Mouse (Mus musculus) layer of hippocampus, adult 9-10 months (tissue): ENCODE results near the gene Adgrf4.

Experiments
- DNase-seq: peaks from one replicate; pipeline ENCODE4 v3.0.0; 2022; ENCODE audit warnings: low spot score

The Adgrf4 gene

DNA sequence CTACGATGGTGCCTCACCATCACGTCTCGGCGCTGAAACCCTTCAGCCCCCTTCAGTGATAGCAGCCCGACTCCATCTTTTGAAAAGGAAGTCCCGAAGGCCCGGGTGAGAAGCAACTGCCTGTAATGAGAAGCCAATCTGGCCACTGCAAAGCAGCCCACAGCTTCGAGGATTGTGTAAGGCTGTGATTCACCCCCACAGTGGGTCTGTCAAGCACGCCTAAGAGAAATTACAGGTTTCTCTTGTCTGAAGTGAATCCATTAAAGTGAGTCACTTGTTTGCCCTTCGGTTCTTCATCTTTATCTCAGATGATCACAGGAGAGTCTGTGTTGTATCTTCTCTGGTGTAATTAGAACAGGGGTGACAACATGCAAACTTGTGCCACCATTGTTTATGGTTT lies at the start of gene Adgrf4:
Adgrf4 (minus strand) TSS at position 149 of the 400 bp plus-strand sequence.
- no peak for DNase-seq

DNA sequence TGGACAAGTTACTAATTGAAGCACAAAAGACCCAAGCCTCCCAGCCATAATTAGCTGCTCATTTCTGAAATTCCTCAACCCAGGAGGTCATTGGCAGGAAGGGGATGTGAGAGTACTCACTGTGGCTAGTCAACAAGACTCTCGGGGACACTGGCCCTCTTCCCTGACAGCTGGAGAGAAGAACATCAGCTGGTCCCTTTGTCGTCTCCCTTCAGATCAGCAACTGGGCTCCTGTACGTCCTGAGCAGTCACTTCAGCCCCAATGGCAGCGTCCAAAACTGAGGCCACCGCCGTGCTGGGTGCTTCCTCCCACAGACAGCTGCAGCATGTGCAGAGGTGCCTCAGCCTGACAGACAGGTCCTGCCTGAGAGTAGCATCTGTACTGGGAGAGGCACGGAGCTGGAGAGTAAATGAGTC lies 49.7 kb upstream of the Adgrf4 start, which contains the start of gene Adgrf2:
Adgrf2 (minus strand) TSS at position 379 of the 417 bp plus-strand sequence.
- DNase-seq = no peak

DNA sequence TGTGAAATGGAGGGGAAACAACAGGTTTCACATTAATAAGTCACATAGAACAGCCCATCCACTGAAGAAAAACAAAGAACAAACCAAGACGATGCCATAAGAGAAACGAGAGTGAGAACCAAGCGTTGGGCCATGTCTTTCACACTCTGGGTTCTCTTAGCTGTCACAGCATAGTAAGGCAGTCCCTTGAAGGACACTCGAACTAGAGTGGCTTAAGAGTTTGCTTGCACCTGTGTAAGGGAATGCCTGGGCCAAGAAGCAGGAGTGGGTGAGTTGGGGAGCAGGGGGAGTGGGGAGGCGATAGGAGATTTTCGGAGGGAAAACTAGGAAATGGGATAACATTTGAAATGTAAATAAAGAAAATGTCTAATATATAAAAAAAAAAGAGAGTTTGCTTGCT lies 46.7 kb upstream of the Adgrf4 start:
- DNase-seq = no peak

DNA sequence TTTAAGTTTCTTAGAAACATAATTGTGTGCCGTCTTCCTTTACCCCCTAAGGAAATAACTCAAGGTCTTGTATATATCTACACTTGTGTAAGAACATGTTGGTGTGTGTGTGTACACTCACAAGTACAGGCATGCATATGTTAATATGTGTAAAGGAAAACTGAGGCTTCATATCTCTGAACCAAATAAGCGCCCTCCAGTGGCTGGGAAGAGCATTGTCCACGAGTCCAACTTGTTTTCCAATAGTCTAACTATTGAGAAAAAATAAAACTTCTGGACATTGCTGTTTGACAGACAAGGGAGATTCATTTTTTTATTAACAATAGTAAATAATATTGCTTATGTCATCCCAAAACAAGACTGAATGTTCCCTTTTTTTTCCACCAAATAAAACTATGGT lies 25.1 kb upstream of the Adgrf4 start:
- no peak for DNase-seq

DNA sequence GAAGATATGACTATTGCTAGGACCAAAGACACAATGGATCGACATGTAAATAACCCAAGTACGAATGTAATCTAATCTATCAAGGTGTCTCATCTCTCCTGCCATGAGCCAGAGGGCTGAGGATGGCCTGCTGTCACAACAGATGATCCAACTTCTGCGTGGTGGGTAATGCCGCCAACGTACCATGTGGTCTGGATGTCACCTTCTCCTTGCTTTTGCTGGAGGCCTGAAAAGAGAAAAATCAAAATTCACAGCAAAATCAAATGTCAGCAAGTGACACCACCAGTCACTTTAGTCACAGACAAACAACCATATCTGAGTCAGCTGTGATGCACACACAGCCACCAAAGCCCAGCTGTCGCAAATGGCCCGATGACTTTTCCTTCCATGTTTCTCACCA lies 22.9 kb upstream of the Adgrf4 start:
- DNase-seq = no peak

DNA sequence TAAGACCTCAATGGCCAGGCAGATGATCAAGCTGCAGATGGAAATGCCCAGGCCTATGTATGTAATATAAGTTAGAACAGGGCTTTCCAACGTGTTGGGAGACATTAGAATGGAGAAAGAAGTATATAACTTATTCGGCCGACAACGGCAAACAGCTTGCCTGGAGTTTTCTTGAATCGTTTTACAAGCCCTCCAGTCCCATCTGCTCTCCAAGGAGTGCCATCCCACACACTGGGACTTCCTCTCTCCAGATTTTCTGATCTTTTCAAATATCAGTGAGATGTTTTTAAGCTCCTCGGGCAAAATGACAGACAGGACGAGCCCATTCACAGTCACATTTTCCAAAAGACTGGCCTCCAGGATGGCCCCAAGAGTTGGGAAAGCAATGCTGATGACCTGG lies 18.6 kb upstream of the Adgrf4 start:
- DNase-seq = no peak

DNA sequence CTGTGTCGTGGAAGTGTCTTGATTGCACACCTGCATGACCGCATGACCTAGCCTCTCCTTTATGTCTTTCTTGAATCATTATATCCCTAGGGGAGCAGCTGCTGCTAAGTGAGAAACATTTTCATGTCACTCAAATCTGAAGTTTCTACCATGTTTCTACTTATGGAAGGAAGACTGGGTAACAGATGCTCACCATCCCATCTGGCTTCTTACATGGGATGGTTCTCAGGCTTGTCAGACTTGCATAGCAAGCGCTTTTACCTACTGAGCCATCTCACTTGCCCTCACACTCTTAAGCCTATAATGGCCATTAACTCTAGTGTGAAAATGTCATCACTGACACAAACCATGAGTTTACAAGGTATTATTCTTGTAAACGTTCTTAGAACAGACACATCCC lies 13.5 kb upstream of the Adgrf4 start:
- no peak for DNase-seq

DNA sequence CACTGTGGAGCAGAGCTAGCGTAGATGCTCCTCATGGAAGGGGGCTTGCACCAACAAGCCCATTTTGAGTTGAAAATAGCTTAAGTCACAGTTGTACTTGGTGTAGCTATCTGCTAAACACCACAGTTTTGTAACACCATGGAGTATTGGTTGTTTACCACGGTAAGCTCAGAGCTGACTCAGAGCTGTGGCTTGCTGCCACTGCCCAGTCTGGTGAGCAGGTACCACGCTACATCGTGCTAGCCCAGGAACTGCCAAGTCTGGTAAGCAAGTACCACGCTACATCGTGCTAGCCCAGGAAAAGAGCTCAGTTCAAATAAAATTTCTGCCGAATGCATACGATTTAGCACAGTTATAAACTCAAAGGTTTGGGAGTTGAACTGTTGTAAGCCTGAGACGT lies 10.1 kb upstream of the Adgrf4 start:
- DNase-seq = no peak

DNA sequence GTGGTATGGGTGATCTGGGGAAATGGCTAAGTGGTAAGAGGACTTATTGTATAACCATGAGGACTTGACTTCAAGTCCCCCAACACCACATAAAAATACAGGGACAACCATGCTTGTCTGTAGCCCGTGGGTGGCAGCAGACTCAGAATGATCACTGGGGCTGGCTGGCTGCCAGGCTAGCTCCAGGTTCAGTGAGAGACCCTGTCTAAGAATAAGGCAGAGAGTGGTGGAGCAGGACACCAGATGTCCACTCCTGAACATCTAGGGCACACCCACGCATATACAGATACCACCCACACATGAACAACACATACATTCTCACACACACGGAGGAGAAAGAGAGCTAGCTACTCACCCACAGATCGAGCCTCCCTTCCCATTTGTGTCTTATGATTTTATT lies 2.6 kb upstream of the Adgrf4 start:
- DNase-seq = no peak

DNA sequence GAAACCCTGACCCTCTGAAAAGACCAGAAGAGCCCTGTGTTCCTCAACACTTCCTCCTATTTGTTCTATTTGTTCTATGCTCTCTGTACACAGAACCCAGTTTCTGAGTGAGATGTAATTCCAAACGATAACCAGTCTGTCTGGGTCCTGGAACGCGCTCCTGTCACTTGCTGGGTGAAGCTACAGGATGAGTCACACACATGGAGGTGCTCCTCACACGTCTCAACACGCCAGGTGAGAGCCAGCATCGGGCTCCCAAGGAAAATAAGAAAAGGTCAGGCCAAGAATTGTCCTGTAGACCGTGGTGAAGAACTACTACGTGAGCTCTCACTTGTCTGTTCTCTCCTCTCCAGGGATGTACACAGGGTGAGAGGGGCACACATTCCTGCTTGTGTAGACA lies 1.6 kb downstream of the Adgrf4 start:
- no peak for DNase-seq

DNA sequence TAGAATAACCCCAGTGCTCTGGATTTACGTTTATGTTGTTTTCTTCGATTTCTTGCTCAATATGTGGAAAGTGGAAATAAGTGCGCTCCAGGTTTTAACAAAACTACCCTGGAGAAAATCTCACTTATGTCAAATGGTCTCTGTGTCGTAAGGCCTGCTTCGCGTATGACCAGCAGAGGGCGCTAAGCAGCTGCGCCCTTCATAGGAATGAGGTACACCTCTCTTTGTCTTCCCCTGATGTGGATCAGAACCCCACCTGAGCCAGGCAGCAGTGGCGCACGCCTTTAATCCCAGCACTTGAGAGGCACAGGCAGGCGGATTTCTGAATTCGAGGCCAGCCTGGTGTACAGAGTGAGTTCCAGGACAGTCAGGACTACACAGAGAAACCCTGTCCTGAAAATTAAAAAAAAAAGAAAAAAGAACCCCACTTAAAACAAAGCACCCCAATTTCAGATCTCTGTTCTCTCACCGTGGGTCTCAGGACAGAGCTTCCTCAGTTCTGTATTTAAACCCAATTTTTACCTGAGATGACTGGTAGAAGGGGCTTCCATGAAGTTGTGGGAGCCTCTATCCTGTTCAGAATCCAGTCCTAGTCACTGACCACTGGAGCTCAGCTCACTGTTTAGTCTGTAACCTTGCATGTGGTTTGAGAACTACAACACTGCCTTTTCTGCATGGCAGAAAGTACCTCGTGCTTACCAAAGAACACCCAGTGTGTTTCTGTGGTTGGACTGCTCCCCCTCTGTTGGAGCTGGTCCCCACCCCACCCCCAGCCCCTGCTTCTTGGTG lies 33.3 kb downstream of the Adgrf4 start:
- DNase-seq = peak; percentile 0

DNA sequence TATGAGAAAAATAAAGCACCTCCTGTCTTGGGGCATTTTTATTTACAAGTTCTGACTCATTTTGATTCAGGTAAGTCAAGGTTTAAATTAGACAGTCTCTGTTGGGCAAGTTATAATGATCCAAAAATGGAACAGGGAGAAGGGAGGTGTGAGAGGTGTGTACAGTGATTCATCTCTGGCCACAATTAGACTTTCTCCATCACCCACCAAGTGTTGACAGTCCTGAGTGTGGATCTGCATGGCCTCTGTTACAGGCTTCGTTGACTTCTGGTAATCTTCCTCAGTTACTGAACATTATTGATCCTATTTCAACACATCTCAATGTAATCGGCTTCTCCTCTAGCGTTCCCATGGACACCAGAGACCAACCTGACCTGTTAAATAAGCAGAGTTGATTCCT lies 48.7 kb downstream of the Adgrf4 start:
- no peak for DNase-seq

DNA sequence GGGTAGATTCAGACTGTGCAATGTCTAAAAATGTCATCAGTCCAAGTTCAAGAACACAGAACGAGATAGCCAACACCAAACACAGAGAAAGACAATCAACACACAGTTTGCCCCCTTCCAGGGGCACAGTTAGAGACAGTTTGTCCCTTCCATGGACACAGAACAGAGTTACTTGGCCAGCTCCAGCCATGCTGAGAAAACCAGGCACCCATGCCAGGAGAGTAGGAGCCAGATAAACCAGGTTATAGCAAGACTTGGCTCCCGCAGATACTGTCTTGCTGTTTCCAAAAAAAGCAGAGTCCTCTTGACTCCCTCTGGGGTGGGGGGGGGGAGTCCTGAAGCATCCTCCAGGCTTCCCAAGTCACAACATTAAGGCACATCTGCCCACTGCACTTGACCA lies 61.9 kb downstream of the Adgrf4 start:
- DNase-seq = no peak

DNA sequence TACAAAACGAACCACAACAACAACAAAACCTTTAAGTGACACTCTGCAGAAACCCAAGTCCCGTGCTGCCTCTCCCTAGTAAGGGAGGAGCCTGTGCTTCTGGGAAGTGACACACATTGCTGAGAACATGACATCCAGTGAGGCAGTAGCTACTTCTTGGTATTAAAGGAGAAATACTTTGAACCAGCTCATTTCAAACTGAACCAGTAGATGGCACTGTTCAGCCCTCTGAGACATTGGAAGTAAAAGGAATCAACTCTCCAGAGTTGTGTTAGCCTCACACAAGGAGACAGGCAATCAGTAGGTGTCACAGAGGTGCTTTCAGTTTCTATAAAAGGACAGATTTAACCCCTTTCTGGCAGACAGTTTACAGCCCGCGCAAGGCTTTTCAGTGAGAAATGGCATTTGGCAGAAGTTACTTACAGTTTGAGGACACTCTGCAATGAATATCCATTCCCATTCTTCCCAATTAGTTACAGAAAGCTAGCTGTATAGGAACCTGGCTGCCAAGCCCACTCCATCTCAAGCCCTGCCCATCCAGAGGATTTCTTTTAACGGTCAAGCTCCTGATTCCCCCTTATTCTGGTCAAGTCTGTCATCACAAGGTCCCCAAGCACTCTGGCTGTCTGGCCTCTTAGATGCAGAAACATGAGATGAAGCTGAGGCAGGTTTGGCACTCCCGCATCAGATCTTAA lies 78.9 kb downstream of the Adgrf4 start:
- DNase-seq = peak; percentile 78

DNA sequence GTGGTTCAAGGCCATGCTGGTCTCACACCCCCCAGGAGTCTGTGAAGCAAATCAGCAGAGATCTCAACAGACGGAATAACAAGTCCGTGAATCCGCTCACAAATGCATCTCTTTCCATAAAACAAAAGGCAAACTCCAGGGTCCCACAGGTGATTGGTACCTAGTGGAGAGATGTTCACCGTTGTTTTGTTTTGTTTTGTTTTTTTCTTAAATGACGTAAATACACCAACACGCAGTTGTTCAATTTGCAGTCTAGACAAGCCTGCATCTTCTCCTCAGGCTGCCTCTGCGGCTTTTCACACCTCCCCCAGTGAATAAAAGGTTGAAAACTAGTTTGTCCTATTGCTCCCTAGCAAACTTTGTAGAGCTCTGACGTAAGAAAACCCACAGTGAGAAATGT lies 80.8 kb downstream of the Adgrf4 start, which contains the start of gene Opn5:
Opn5 (minus strand) TSS at position 101 of the 400 bp plus-strand sequence.
- DNase-seq = no peak

DNA sequence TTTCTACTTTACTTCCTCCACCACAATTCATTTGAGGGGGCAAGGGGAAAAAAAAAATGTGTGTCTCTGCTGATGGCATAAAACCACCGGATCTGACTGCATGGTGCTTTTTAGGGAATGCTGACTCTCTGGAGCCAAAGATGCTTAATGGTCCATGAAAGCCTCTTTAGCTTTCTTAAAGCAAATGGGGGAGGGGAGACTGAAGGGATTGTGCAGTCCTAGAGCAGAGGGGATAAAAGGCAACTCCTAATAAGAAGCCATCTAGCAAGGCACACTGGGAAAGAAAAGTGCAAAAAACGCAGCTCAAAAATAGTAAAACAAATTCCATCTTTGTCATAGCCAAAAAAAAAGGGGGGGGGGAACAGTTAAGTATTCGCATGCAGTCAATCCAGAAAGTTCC lies 83.8 kb downstream of the Adgrf4 start:
- DNase-seq = no peak
